Mouse (Mus musculus) forebrain, embryonic 10.5 days (tissue): ENCODE measurements around the gene Nos1ap. TPM values are rescaled to one million over a fixed set of nuclear protein-coding genes. Genes with fewer than 3 reads are reported as not detected.

Experiments
- DNase-seq: peaks from one replicate; pipeline ENCODE4 v3.0.0-alpha.2; 2017; ENCODE audit warnings: low spot score; ENCODE audit errors: extremely low spot score
- H3K27ac ChIP-seq: fragments of 300-500 bp; sonication (generic); 2 replicates; pipeline ENCODE4 v1.5.1; 2016; ENCODE audit warnings: mild to moderate bottlenecking
- H3K27me3 ChIP-seq: fragments of 300-500 bp; sonication (generic); 2 replicates; pipeline ENCODE4 v1.6.1; 2016; ENCODE audit warnings: mild to moderate bottlenecking; ENCODE audit not compliant: poor library complexity, severe bottlenecking
- H3K36me3 ChIP-seq: fragments of 300-500 bp; sonication (generic); replicated peaks from 2 replicates; pipeline ENCODE4 v1.6.1; 2016; ENCODE audit warnings: mild to moderate bottlenecking, moderate library complexity
- H3K4me1 ChIP-seq: fragments of 300-500 bp; sonication (generic); 2 replicates; pipeline ENCODE4 v1.6.1; 2016
- H3K4me3 ChIP-seq: fragments of 300-500 bp; sonication (generic); 2 replicates; pipeline ENCODE4 v1.5.1; 2016; ENCODE audit warnings: mild to moderate bottlenecking, moderate library complexity
- H3K9me3 ChIP-seq: fragments of 300-500 bp; sonication (generic); 2 replicates; pipeline ENCODE4 v1.6.1; 2016; ENCODE audit warnings: mild to moderate bottlenecking, moderate library complexity
- WGBS: fragments of 180-500 bp; shearing (Covaris S2); methylation state at CpG from one replicate; pipeline ENCODE4 v1.1.7; 2016; 5-methylcytosine and 5-hydroxymethylcytosine counted together
- polyA plus RNA-seq: library from polyadenylated mRNA; unstranded; fragments of >200 nt; fragmentation: Nextera tagmentation; extraction: Ambion mirVana; gene quantifications from 2 replicates; pipeline ENCODE4 v1.2.1, GENCODE M21; 2016

The Nos1ap gene
- polyA plus RNA-seq, 1 experiment from 2014 or later = 10.5 TPM

- 85% methylated on average over 3 of the region's 3 CpGs for WGBS
Measured at GRCm38 (mm10) chr1:170505107-170505506, 84.6 kb downstream of the Nos1ap start.

GRCm38 (mm10) chr1:170504378-170504777 lies 85.3 kb downstream of the Nos1ap start:
- Histone ChIP-seq H3K27me3 (no peaks in the 10 kb centered on the region), H3K9me3 (no peaks in the 10 kb centered on the region), H3K36me3 (no peaks in the 10 kb centered on the region), H3K4me1 (peaks cover 37% of the 10 kb centered on the region), H3K27ac (no peak overlapping the region), H3K4me3 (no peak overlapping the region)
- WGBS = 91% methylated on average over 4 of the region's 4 CpGs
- DNase-seq = no peak

More at GRCm38 (mm10) chr1:170505107-170505506, 84.6 kb downstream of the Nos1ap start:
- Histone ChIP-seq H3K27me3 (no peaks in the 10 kb centered on the region), H3K4me1 (peaks cover 30% of the 10 kb centered on the region), H3K9me3 (no peaks in the 10 kb centered on the region), H3K36me3 (no peaks in the 10 kb centered on the region), H3K4me3 (no peak overlapping the region), H3K27ac (no peak overlapping the region)
- no peak for DNase-seq

- H3K9me3 ChIP-seq = no peaks in the 10 kb centered on the region
- 29% methylated on average over 4 of the region's 4 CpGs for WGBS
- no peaks in the 10 kb centered on the region for H3K27me3 ChIP-seq
- H3K4me3 ChIP-seq = no peak overlapping the region
- no peak for DNase-seq
- H3K27ac ChIP-seq = peak overlapping the region; percentile 71
- peaks cover 48% of the 10 kb centered on the region for H3K4me1 ChIP-seq
- no peaks in the 10 kb centered on the region for H3K36me3 ChIP-seq
Measured at GRCm38 (mm10) chr1:170503277-170503739, 86.4 kb downstream of the Nos1ap start.

GRCm38 (mm10) chr1:170502491-170503276 lies 87.0 kb downstream of the Nos1ap start:
- no peak overlapping the region for H3K4me3 ChIP-seq
- no peaks in the 10 kb centered on the region for H3K27me3 ChIP-seq
- peak overlapping the region; percentile 71 for H3K27ac ChIP-seq
- H3K36me3 ChIP-seq = no peaks in the 10 kb centered on the region
- peaks cover 50% of the 10 kb centered on the region for H3K4me1 ChIP-seq
- no peak for DNase-seq
- 42% methylated on average over 11 of the region's 11 CpGs for WGBS
- no peaks in the 10 kb centered on the region for H3K9me3 ChIP-seq

- WGBS = 91% methylated on average over 1 of the region's 1 CpGs
- peaks cover 51% of the 10 kb centered on the region for H3K4me1 ChIP-seq
Measured at GRCm38 (mm10) chr1:170501970-170502369, 87.7 kb downstream of the Nos1ap start.

GRCm38 (mm10) chr1:170501556-170501955 lies 88.1 kb downstream of the Nos1ap start:
- H3K36me3 ChIP-seq = no peaks in the 10 kb centered on the region
- no peaks in the 10 kb centered on the region for H3K9me3 ChIP-seq
- H3K27ac ChIP-seq = peak overlapping the region; percentile 21; the same call in 1 of the 2 replicates
- WGBS = 70% methylated on average over 7 of the region's 7 CpGs
- H3K4me3 ChIP-seq = no peak overlapping the region
- H3K4me1 ChIP-seq = peaks cover 51% of the 10 kb centered on the region
- DNase-seq = no peak
- no peaks in the 10 kb centered on the region for H3K27me3 ChIP-seq

More at GRCm38 (mm10) chr1:170501970-170502369, 87.7 kb downstream of the Nos1ap start:
- H3K4me3 ChIP-seq = no peak overlapping the region
- H3K9me3 ChIP-seq = no peaks in the 10 kb centered on the region
- no peaks in the 10 kb centered on the region for H3K36me3 ChIP-seq
- no peak for DNase-seq
- H3K27me3 ChIP-seq = no peaks in the 10 kb centered on the region
- no peak overlapping the region for H3K27ac ChIP-seq

GRCm38 (mm10) chr1:170499891-170500290 lies 89.8 kb downstream of the Nos1ap start:
- WGBS = 55% methylated on average over 6 of the region's 6 CpGs
- no peaks in the 10 kb centered on the region for H3K36me3 ChIP-seq
- no peak overlapping the region for H3K27ac ChIP-seq
- peaks cover 59% of the 10 kb centered on the region for H3K4me1 ChIP-seq
- no peak overlapping the region for H3K4me3 ChIP-seq
- H3K27me3 ChIP-seq = no peaks in the 10 kb centered on the region
- no peak for DNase-seq
- no peaks in the 10 kb centered on the region for H3K9me3 ChIP-seq

GRCm38 (mm10) chr1:170499466-170499865 lies 90.2 kb downstream of the Nos1ap start:
- no peak overlapping the region for H3K4me3 ChIP-seq
- no peaks in the 10 kb centered on the region for H3K9me3 ChIP-seq
- 59% methylated on average over 4 of the region's 4 CpGs for WGBS
- 0 out of 2 replicates have a peak overlapping the region, but pooled peaks have one; percentile 13 for H3K27ac ChIP-seq
- H3K4me1 ChIP-seq = peaks cover 59% of the 10 kb centered on the region
- no peaks in the 10 kb centered on the region for H3K36me3 ChIP-seq
- no peaks in the 10 kb centered on the region for H3K27me3 ChIP-seq
- DNase-seq = no peak

- no peaks in the 10 kb centered on the region for H3K27me3 ChIP-seq
- WGBS = 27% methylated on average over 4 of the region's 4 CpGs
- DNase-seq = no peak
- 0 out of 2 replicates have a peak overlapping the region, but pooled peaks have one; percentile 13 for H3K27ac ChIP-seq
- no peaks in the 10 kb centered on the region for H3K9me3 ChIP-seq
- peaks cover 56% of the 10 kb centered on the region for H3K4me1 ChIP-seq
- H3K4me3 ChIP-seq = no peak overlapping the region
- H3K36me3 ChIP-seq = no peaks in the 10 kb centered on the region
Measured at GRCm38 (mm10) chr1:170498645-170499044, 91.0 kb downstream of the Nos1ap start.

GRCm38 (mm10) chr1:170496221-170496620 lies 93.4 kb downstream of the Nos1ap start:
- H3K9me3 ChIP-seq = no peaks in the 10 kb centered on the region
- H3K4me3 ChIP-seq = no peak overlapping the region
- DNase-seq = no peak
- H3K36me3 ChIP-seq = no peaks in the 10 kb centered on the region
- peaks cover 45% of the 10 kb centered on the region for H3K4me1 ChIP-seq
- 92% methylated on average over 8 of the region's 8 CpGs for WGBS
- H3K27me3 ChIP-seq = no peaks in the 10 kb centered on the region
- 0 out of 2 replicates have a peak overlapping the region, but pooled peaks have one; percentile 20 for H3K27ac ChIP-seq

GRCm38 (mm10) chr1:170495538-170496183 lies 94.0 kb downstream of the Nos1ap start:
- WGBS = 84% methylated on average over 13 of the region's 13 CpGs
- Histone ChIP-seq H3K4me1 (peaks cover 43% of the 10 kb centered on the region), H3K9me3 (no peaks in the 10 kb centered on the region), H3K27ac (no peak overlapping the region), H3K36me3 (no peaks in the 10 kb centered on the region), H3K4me3 (no peak overlapping the region), H3K27me3 (no peaks in the 10 kb centered on the region)
- DNase-seq = no peak

GRCm38 (mm10) chr1:170492527-170492926 lies 97.1 kb downstream of the Nos1ap start:
- Histone ChIP-seq H3K36me3 (no peaks in the 10 kb centered on the region), H3K27ac (no peak overlapping the region), H3K4me1 (peaks cover 20% of the 10 kb centered on the region), H3K4me3 (no peak overlapping the region), H3K27me3 (no peaks in the 10 kb centered on the region), H3K9me3 (no peaks in the 10 kb centered on the region)
- no peak for DNase-seq
- 88% methylated on average over 2 of the region's 2 CpGs for WGBS

- H3K4me3 ChIP-seq = no peak overlapping the region
- H3K27ac ChIP-seq = no peak overlapping the region
- H3K36me3 ChIP-seq = no peaks in the 10 kb centered on the region
- H3K27me3 ChIP-seq = no peaks in the 10 kb centered on the region
- WGBS = 86% methylated on average over 4 of the region's 4 CpGs
- peaks cover 25% of the 10 kb centered on the region for H3K4me1 ChIP-seq
- DNase-seq = no peak
- no peaks in the 10 kb centered on the region for H3K9me3 ChIP-seq
Measured at GRCm38 (mm10) chr1:170492027-170492426, 97.6 kb downstream of the Nos1ap start.
